Mouse (Mus musculus) kidney, postnatal 14 days (tissue): Measurements from ENCODE around the gene Masp1.

Experiments used
- DNase-seq: peaks from one replicate; pipeline ENCODE4 v3.0.0; 2022; ENCODE audit warnings: mixed read lengths

Gene Masp1

DNA sequence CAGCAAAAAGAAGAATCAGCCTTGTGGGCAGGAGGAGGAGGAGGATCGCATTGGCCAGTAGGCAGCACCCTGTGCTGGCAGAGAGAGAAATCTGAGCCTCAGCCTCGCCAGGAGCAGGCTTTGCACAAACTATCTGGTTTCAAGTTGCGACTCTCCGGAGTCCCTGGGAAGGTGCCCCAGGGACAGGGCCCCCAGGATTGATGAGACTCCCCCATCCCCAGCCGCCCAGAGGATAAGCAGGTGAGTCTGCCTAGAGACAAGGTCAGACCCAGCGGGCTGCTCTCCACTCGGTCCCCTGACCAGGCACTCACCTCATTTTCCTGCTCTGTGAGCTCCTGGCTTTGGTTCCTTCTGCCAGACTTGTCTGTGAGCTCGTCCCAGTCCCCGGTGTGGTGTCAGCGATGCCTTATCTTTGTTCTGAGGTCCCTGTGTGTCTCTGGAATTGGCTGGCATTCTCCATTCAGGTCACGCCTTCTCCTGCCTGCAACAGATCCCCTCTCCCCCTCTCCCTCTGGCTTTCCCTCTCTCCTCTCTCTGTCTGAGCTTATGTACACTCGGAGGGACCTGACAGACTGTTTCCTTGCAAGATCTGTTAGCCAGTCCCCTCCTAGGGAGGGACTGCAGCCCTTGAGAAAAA, at the start of gene Masp1, which contains the start of gene Rtp4:
TSS of gene Masp1 (minus strand) at position 581 of the 637 bp plus-strand sequence.
TSS of gene Rtp4 (plus strand) at position 57 of the 637 bp plus-strand sequence.
- peak; percentile 17 for DNase-seq

GRCm38 (mm10) chr16:23568369-23568958, 47.8 kb upstream of the Masp1 start:
- DNase-seq = peak; percentile 12

DNA sequence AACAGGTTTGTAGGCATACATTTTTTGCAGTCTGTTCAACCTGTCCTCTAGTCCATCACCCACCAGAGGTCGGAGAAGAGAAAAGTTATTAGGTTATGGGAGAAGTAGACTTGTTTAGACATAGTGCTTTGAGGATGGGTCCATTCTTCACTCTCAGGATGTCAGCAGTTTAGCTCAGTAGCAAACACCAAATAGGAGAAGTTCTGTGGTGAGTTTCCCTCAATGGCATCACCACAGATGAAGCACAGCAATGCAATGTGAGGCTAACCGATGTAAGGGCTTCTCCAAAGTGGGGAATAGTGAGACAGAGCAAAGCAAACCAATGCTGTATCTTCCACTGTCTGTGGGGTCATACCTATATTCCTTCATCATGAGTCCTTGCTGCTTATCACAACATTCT, 37.1 kb upstream of the Masp1 start:
- DNase-seq = no peak

DNA sequence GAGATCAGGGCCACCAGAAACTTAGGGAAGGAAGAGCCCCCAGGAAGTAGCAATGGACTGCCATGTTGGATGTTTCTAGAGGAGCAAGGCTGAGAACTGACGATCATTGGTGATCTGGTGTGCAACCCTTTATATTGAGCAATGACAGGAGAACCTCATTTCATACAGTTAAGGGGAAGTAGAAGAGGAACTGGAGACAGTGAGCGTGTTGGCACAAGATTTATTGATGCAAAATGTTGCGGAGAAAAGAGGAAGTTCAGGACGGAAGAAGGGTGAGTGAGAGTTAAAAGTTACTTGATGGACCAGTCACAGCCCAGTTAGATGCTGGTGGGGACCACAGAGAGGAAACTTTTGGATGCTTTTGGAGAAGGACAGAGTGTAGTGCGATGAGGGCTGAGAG, 36.6 kb upstream of the Masp1 start:
- no peak for DNase-seq

- DNase-seq = no peak
These were observed 34.1 kb upstream of the Masp1 start for GRCm38 (mm10) chr16:23554673-23555072.

- DNase-seq = no peak
These were observed 30.5 kb upstream of the Masp1 start for GRCm38 (mm10) chr16:23550981-23551582.

DNA sequence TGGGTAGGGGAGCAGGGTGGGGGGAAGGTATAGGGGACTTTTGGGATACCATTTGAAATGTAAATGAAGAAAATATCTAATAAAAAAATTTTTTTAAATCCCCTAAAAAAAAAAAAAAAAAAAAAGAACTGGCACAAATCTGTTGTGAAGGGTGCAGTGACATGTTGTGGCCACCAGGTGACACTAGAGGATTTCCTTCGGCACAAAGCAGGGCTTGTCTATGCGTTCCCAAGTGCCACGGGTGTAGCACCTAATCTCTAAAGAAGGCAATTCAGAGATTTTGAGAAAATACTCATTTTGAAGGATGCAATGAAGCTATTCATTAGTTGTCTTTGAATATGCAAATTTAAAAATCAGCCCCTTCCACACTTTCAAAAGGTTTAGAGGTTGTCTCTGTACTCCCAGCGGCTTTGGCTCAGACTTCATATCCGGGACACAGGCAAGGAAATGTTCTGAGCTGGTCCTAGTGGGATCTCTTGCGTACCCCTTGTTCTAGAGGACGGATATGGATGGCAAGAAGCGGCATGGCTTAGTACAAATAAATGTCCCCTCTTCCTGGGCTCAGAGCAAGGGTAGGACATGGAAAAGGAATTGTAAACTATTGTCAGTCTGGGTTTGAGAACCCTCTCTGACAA, 29.8 kb upstream of the Masp1 start:
- DNase-seq = peak; percentile 74

DNA sequence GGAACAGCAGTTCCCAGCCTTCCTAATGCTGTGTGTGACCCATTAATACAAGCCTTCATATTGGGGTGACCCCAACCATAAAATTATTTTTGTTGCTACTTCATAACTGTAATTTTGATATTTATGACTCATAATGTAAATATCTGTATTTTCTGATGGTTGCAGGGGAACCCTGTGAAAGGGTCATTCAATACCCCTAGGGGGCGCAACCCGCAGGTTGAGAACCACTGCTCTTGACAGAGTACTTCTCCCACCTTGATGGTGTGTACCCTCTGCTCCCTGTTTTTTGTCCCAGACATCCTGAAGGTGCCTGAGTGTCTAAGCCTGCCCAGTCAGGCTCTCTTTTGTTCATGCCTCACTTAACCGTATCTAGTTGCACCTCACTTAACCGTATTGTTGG, 27.2 kb upstream of the Masp1 start:
- DNase-seq = no peak

GRCm38 (mm10) chr16:23544361-23544760, 23.7 kb upstream of the Masp1 start:
- DNase-seq = no peak

- DNase-seq = no peak
These were observed 22.3 kb upstream of the Masp1 start for GRCm38 (mm10) chr16:23542866-23543265.

GRCm38 (mm10) chr16:23541046-23541445, 20.4 kb upstream of the Masp1 start:
- no peak for DNase-seq

DNA sequence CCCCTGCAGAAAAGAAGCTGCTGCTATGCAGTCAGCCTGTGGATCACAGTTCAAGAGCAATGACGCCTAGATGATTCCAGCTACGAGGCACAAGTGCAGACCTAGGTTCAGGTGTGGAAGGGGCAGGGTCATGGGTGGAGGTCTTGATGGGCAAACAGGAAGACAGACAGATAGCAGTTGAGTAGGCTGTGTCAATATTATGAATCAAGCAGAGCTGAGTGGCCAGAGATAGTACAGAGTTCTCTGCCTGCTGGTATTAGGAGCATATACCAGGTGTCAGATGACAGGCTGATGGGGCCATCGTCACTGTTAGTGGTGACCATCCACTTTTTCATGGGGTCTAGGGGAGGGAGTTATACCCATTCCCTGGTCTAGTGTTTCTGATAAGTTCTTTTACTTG, 13.1 kb upstream of the Masp1 start:
- DNase-seq = no peak

DNA sequence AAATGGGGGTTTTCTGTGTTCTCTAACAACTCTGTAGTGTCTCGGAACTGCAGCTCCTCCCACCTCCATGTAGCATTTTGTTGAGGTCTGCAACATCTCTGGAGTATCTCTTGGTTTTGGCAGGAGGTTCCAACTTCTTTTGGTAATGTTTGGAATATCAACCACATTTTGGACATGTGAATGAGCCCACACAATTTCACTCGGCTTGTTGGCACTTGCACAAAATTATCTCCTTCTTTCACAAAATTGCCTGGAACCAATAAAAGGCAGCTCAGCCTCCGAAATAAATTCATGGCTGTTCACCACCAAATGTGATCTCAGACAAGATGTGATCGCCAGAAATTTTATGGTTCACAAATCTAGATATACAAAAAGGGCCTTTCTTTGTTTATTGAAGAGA, 8.6 kb upstream of the Masp1 start:
- no peak for DNase-seq

GRCm38 (mm10) chr16:23522081-23522480, 1.5 kb upstream of the Masp1 start:
- no peak for DNase-seq

GRCm38 (mm10) chr16:23521092-23521491, 477 bp upstream of the Masp1 start:
- DNase-seq = no peak

GRCm38 (mm10) chr16:23519771-23520170, 844 bp downstream of the Masp1 start:
- DNase-seq = no peak

- DNase-seq = no peak
These were observed 1.8 kb downstream of the Masp1 start for GRCm38 (mm10) chr16:23518567-23519369.

DNA sequence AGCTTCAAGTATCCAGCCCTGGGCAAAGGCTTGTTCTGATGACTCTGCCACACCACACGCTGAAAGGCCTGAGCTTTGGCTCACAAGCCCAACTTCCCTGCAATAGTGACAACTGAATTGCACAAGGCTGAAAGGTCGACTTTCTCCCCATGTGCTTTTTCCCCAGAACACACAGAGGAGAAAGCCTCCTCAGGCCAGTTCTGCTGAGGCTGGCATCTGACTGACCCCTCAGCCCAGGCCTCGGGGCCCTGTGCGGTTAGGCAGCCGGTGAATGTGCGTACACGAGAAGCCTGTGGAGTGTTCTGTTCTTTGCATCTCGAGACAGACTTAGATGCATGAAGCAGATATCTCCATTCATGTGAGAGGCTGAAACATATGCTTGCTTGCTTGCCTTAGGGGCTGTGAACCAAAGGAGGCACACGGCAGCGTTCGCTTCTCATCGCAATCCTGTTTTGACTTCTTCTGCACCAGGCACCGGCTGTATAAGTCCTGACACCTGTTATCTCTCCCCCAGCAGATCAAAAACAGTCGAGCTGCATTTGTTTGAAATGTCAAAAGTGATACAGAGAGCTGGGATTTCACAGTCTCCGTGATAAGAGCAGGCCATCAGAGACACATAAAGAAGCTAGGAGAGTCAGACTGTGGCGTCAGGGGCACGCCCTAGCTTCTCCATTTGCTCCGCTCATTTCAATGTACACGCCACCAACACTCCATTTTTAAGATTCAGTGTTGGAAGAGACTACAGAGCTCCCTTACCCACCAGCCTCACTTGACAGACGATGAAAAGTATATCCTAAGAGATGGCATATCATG, 2.7 kb downstream of the Masp1 start:
- peak; percentile 22 for DNase-seq

DNA sequence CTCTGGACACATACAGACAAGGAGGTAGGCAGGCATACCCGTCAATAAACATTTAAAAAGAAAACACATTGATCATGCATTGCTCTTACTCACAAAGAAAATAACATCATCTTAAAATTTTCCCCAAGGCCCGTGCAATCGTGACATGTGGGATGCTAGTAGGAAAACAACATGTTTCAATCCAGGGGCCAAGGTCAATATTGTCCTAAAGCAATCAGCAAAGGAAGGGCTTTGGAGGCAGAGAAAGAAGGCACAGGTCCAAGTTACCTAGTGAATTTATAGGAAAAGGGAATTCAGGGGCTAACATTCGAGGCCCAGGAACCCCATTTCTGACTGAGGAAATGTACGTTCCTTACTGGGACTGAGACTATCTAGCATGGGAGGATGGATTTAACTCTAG, 3.4 kb downstream of the Masp1 start:
- no peak for DNase-seq

GRCm38 (mm10) chr16:23516606-23517005, 4.0 kb downstream of the Masp1 start:
- DNase-seq = no peak

- peak; percentile 87 for DNase-seq
These were observed 4.8 kb downstream of the Masp1 start for GRCm38 (mm10) chr16:23515766-23516165.

DNA sequence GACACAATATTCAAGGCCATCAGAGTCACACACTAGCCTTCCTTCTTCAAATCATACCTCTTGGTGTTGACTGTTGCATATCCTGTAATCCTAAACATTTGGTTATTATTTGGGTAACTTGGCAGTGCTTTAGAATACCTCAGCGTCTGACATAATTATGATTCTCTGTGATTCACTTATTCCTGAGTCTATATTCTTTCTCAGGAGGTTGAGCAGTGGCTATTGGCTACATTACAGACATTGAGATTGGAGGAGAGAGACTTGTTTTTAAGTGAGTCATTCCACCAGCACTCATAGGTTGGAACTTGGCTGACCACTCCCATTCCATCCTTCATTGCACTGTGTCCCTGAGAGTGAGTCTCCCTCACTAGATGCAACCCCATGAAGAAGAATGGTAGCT, 7.2 kb downstream of the Masp1 start:
- DNase-seq = no peak
